Mouse (Mus musculus): ENCODE data around the gene Zfp445. TPM values are rescaled to one million over a fixed set of nuclear protein-coding genes. Genes with fewer than 3 reads are reported as not detected.

Gene Zfp445
- total RNA-seq, 4 experiments from 2014 or later: 24.8 to 35.2 (median 34.0) TPM

- no peak for DNase-seq (ENCODE audit: low spot score in 2 of 2)
These were observed 29.0 kb downstream of the Zfp445 start for GRCm38 (mm10) chr9:122836790-122837189.

GRCm38 (mm10) chr9:122836126-122836525 is 29.7 kb downstream of the Zfp445 start:
- DNase-seq (ENCODE audit: low spot score in 2 of 2): no peak

GRCm38 (mm10) chr9:122829826-122830380 is 35.9 kb downstream of the Zfp445 start:
- no peak for DNase-seq (ENCODE audit: low spot score in 2 of 2)

- DNase-seq (ENCODE audit: low spot score in 2 of 2): no peak
These were observed 39.1 kb downstream of the Zfp445 start for GRCm38 (mm10) chr9:122826743-122827142.

- no peak for DNase-seq (ENCODE audit: low spot score in 2 of 2)
These were observed 42.3 kb downstream of the Zfp445 start for GRCm38 (mm10) chr9:122823374-122824017.

GRCm38 (mm10) chr9:122815239-122815851 is 50.5 kb downstream of the Zfp445 start:
- no peak for DNase-seq (ENCODE audit: low spot score in 2 of 2)

- no peak for DNase-seq (ENCODE audit: low spot score in 2 of 2)
These were observed 51.0 kb downstream of the Zfp445 start for GRCm38 (mm10) chr9:122814775-122815174.

GRCm38 (mm10) chr9:122812386-122812785 is 53.4 kb downstream of the Zfp445 start:
- DNase-seq (ENCODE audit: low spot score in 2 of 2): no peak

- DNase-seq (ENCODE audit: low spot score in 2 of 2): peak in 1 of 2 experiments; percentile 13
These were observed 55.6 kb downstream of the Zfp445 start for GRCm38 (mm10) chr9:122810212-122810611.

- DNase-seq (ENCODE audit: low spot score in 2 of 2): no peak
These were observed 58.6 kb downstream of the Zfp445 start for GRCm38 (mm10) chr9:122807186-122807585.

- DNase-seq (ENCODE audit: low spot score in 2 of 2): no peak
These were observed 59.9 kb downstream of the Zfp445 start for GRCm38 (mm10) chr9:122805845-122806341.

- peak; percentile 80 to 83 for DNase-seq (ENCODE audit: low spot score in 2 of 2)
These were observed 60.6 kb downstream of the Zfp445 start, which contains the start of gene Tcaim for GRCm38 (mm10) chr9:122805053-122805844. Gene Tcaim, plus strand, starts transcription at chr9:122805539.

Other genes with a start within 250 kb of the Zfp445 start
- gene Topaz1, start 118.7 kb downstream of the Zfp445 start, total RNA-seq (2022): not detected
- 10 to 100 TPM; 21.3 to 23.3 (median 21.9) TPM for gene Tcaim, start 60.5 kb downstream of the Zfp445 start, total RNA-seq (2022)
- gene Gm35549, start 22.0 kb downstream of the Zfp445 start, total RNA-seq (2022): not detected
- gene Zkscan7, start 19.7 kb upstream of the Zfp445 start, total RNA-seq (2022): 1 to 10 TPM; 3.9 to 4.6 (median 4.4) TPM
- under 1 TPM; 0.19 to 0.79 (median 0.52) TPM for gene Zfp105, start 57.1 kb upstream of the Zfp445 start, total RNA-seq (2022)
- gene 1110059G10Rik, start 85.0 kb upstream of the Zfp445 start, total RNA-seq (2022): 10 to 100 TPM in 1 of 4 experiments, 1 to 10 TPM in 3; 5.6 to 11.6 (median 8.4) TPM
- gene Kif15, start 85.0 kb upstream of the Zfp445 start, total RNA-seq (2022): under 1 TPM in 1 of 4 experiments, not detected in 3; 0.45 TPM
- gene Tmem42, start 155.3 kb upstream of the Zfp445 start, total RNA-seq (2022): 10 to 100 TPM in 2 of 4 experiments, 1 to 10 TPM in 2; 6.5 to 11.0 (median 9.9) TPM
- not detected for gene Tgm4, start 168.7 kb upstream of the Zfp445 start, total RNA-seq (2022)
- 10 to 100 TPM; 63.9 to 75.0 (median 69.9) TPM for gene Zdhhc3, start 247.2 kb upstream of the Zfp445 start, total RNA-seq (2022)
- 10 to 100 TPM; 20.5 to 25.8 (median 22.0) TPM for gene Exosc7, start 247.2 kb upstream of the Zfp445 start, total RNA-seq (2022)